Mouse (Mus musculus) erythroblast, embryonic 14.5 days (primary cell): ENCODE data around the gene Dusp11.

Source experiments
- GATA1 ChIP-seq: IDR thresholded peaks from 2 replicates; pipeline ENCODE4 v1.6.1; 2012; ENCODE audit warnings: low read length, inconsistent platforms, mixed read lengths
- TAL1 ChIP-seq: IDR thresholded peaks from 3 replicates; pipeline ENCODE4 v1.6.1; 2012; ENCODE audit warnings: low read length, inconsistent platforms, mixed read lengths

DNA sequence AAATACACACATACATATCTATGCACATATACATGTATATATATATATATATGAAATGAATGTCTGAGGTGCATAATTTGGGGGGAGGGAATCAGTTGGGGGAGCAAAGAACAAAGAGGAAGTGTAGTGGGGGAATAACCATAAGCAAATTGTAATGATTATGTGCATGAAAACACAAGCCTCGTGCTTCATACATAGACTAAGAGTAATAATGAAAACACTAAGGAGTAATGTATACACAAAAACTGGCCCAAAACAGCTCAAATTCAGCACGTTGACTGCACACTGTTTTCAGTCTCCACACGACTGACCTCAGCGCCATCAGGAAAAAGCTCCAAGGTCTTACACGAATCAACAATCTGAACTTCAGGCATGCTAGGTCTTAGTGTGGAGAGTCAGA is 14.8 kb upstream of the Dusp11 start:
- TF ChIP-seq GATA1: no peak
- no peak for TF ChIP-seq TAL1
